Mouse (Mus musculus) c-Kit-negative CD71-positive TER-119-positive erythroid progenitor cells, embryonic 14.5 days (primary cell): ENCODE measurements around the gene Nfkbia.

ENCODE experiments used
- DNase-seq: peaks from one replicate; pipeline ENCODE4 v3.0.0-alpha.2; 2013; ENCODE audit warnings: low read depth, low spot score

The Nfkbia gene

GRCm38 (mm10) chr12:55492184-55492898 lies at the start of gene Nfkbia:
Gene Nfkbia, minus strand, starts transcription at chr12:55492647.
- DNase-seq, result peak; percentile 62

- no peak for DNase-seq
Observed at GRCm38 (mm10) chr12:55539157-55539556, 46.7 kb upstream of the Nfkbia start.

DNA sequence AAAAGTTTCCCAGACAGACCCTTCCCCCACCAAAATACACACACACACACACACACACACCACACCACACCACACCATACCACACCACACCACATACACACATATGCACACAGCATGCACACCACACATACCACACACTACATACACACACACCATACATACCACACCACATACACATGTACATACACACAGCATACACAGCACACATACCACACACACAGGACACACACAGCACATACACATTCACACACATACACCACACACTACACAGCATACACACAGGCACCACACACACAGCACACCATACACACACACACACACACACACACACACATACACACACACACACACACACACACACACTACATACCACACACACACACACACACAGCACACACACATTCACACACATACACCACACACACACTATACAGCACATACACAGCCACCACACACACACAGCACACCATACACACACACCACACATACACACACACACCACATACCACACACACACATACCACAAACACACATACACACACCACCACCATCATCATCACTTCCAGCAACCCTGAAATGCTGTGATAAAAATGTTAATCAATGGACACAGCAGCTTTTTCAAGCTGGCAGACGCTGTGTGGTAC lies 46.0 kb upstream of the Nfkbia start:
- no peak for DNase-seq

GRCm38 (mm10) chr12:55537742-55538141 lies 45.3 kb upstream of the Nfkbia start:
- DNase-seq, result no peak

GRCm38 (mm10) chr12:55536537-55537135 lies 44.2 kb upstream of the Nfkbia start:
- no peak for DNase-seq

- DNase-seq, result no peak
Observed at GRCm38 (mm10) chr12:55526983-55527752, 34.7 kb upstream of the Nfkbia start.

- no peak for DNase-seq
Observed at GRCm38 (mm10) chr12:55518061-55518738, 25.8 kb upstream of the Nfkbia start.

GRCm38 (mm10) chr12:55508817-55509216 lies 16.4 kb upstream of the Nfkbia start:
- DNase-seq, result no peak

DNA sequence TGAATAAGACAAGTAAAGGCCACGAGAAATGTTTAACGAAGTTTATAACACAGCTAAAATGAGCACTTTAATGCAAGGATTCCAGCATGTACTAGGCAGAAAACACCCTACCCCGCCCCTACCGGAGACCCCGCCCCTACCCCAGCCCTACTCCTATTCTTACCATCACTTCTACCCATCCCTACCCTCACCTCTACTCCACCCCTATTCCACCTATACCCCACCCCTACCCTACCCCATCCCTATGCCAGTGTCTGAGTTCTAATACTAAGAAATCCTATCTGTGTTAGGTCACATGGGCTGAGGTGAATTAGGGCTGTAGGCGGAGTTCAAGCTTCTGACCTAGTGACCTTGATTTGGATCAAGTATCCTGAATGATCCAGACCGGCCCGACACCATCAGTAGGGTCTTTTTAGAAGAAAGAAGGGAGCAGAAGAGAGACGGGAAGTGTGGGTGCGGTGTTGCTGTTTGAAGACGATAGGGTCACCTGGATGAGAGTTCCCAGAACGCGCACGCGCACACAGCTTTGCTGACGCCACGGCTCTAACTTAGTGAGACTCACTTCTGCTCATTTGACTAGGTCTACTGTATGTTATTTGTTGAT lies 15.0 kb upstream of the Nfkbia start:
- no peak for DNase-seq

DNA sequence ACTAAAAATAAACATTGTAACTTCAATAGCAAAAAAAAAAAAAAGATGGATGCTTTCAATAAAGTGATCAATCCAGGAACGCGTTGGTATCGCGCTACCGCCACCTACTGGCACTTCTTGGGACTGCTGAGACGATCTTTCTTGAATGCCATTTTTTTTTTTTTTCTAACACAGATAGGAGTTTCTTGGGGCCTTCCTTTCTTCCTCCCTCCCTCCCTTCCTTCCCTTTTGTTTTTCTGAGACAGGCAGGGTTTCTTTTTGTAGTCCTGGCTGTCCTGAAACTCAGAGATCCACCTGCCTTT lies 13.5 kb upstream of the Nfkbia start:
- peak; percentile 65 for DNase-seq

- no peak for DNase-seq
Observed at GRCm38 (mm10) chr12:55505314-55506028, 13.0 kb upstream of the Nfkbia start.

DNA sequence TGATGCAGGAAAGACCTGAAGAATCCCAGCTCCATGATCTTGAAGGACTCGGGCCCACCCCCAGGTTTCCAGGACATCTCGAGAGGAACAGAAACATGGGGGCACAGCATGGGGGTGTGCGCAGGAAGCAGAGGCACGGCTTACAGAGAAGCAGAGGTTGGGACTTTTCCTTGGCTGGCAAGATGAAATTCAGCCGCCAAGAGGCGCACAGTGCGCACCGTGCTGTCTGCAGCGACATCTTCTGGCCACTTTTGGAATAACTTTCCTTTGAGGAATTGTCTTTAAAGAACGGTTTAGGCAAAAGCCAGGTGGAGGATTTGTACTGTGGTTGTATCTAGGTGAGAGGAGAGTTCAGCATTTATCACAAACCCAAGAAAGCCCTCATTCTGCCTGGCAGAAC lies 6.6 kb upstream of the Nfkbia start:
- peak; percentile 49 for DNase-seq

DNA sequence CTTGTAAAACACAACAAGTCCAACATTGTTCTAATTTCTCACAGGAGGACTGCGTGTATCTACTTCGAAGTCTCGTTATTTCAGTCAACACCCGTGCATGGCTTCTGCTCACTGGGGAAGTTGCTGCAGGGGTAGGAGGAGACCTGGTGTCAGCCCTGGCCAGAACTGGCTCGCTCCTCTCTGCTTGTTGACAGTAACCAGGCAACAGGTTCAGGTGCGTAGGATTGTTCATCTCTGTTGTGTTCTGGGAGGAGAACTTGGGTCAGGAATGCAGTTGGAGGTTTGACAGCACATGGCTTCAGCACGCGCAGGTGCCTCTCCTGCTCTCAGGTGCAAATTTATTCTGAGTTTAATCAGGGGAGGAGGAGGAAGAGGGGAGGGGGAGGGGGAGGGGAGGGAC lies 5.3 kb upstream of the Nfkbia start:
- DNase-seq, result no peak

- no peak for DNase-seq
Observed at GRCm38 (mm10) chr12:55495902-55496605, 3.6 kb upstream of the Nfkbia start.

DNA sequence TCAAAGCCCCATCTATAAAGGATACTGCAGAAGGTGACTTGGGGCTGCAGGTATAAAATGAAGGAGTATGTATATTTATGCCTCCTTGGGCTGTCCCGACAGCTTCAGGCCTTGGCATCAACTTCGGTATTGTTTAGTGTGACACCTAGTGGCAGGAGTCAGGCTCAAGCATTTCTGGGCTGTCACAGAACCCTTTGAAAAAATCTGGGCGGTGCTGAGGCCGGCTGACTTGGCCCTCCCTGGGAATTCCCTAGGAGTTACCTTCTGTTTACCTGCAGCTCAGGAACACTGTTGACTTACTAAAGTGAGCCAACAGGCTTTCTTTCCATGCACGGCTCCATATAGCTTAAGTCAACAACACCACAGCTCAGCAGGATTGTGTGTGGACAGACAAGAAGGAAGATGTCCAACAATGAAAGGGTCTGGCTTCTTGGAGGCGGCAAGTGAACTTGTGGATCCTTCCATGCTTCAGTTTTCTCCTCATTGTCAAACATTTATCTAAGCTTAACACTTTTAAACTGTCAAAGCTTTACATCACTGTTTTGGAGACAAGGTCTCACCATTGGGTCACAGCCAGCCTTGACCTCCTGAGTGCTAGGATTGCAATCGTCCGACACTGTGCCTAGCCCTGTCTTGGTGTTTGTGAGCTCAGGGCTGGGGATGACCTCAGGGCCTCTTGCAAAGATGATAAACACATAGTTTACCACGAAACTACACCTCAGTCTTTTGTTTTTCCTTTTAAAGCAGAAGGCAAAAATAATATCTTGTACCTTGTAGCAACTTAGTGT lies 2.9 kb upstream of the Nfkbia start:
- peak; percentile 40 for DNase-seq

DNA sequence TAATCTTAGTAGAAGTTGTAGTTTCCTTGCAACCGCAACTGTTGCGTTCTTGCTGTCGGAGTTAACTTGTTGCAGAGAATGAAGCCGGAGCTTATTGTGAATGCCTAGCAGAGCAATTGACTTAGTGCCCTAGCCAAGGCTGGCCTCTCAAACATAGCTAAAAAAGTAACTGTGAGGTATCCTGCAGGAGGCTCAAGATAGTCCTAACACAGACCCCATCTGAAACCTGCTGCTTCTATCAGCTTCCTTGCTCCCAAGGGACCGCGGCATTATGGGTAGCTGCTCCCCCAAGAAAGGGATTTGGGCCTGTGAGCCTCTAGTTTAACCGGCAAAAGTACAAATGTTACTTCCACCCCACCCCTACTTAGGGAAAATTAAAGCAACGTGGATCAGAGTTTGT lies 934 bp upstream of the Nfkbia start:
- DNase-seq, result no peak

GRCm38 (mm10) chr12:55492941-55493340 lies 494 bp upstream of the Nfkbia start:
- no peak for DNase-seq

- DNase-seq, result peak; percentile 72
Observed at GRCm38 (mm10) chr12:55491516-55492183, 797 bp downstream of the Nfkbia start.
